Comparison of ENCODE assay signal across 23 mouse cellular contexts in the genomic region with DNA sequence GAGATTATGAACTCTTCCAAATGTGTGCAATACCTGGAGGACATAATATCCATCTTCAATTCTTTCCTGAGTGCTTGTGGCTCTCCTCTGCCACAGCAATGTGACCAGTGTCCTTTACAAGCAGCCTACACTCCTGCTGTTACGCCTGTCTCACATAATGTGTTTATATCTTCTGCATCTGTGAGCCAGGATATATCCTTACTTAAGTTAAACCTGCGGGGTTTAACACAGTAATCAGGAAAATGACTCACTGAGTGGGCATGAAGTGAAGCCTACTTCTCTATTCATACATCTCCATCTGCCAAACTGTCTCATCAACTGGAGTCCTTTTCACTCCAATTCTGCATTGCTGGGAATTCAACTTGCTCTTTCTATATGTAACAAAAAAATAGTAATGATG.
A peak's percentile ranks its signal among the peaks of the same experiment; 100 is the strongest.
DNase-seq lines count a peak whose midpoint lies in the region; ATAC-seq and TF ChIP-seq lines count a peak whose summit lies in the region.
"Had no signal": no experiment of that assay in that cellular context is flagged by ENCODE, and none has a peak within 500 bp of the region (broad histone marks: within the 10 kb centered on the region; RNA-seq: fewer than 3 reads in every experiment).

No protein-coding gene starts in this region.

- no peaks in the 10 kb centered on the region for H3K9me3 ChIP-seq in liver, embryonic 11.5 days (ENCODE audit: control insufficient read depth, low read length)
- H3K9me3 ChIP-seq: embryonic facial prominence, embryonic 13.5 days; forebrain, embryonic 12.5 days; heart, embryonic 10.5 days; kidney, embryonic 15.5 days; limb, embryonic 15.5 days; midbrain, embryonic 10.5 days; stomach, embryonic 15.5 days had no signal

- no peak for ATAC-seq in liver, embryonic 11.5 days (replicated peaks; ENCODE audit: low FRiP score)
- no peak for ATAC-seq in megakaryocyte-erythroid progenitor cell, adult 5-6 weeks (replicated peaks; ENCODE audit: low FRiP score, low TSS enrichment, poor library complexity, severe bottlenecking)
- ATAC-seq: CD4-positive, CD25-positive, alpha-beta regulatory T cell, adult 4 months; intestine, postnatal 0 days had no signal

- H3K36me3 ChIP-seq in liver, embryonic 11.5 days (ENCODE audit: control insufficient read depth, insufficient read depth, low read length), result no peaks in the 10 kb centered on the region
- H3K36me3 ChIP-seq: embryonic facial prominence, embryonic 13.5 days; forebrain, embryonic 12.5 days; heart, embryonic 10.5 days; kidney, embryonic 15.5 days; limb, embryonic 15.5 days; midbrain, embryonic 10.5 days; stomach, embryonic 15.5 days had no signal

- WGBS in liver, embryonic 11.5 days, result 67% methylated on average over 2 of the region's 2 CpGs

- H3K4me2 ChIP-seq in liver, embryonic 11.5 days, result no peak overlapping the region
- H3K4me2 ChIP-seq: embryonic facial prominence, embryonic 13.5 days; forebrain, embryonic 12.5 days; kidney, embryonic 15.5 days; limb, embryonic 15.5 days; stomach, embryonic 15.5 days had no signal

- no peaks in the 10 kb centered on the region for H3K4me1 ChIP-seq in liver, embryonic 11.5 days (replicated peaks; ENCODE audit: control insufficient read depth, insufficient read depth, low read length)
- H3K4me1 ChIP-seq: embryonic facial prominence, embryonic 13.5 days; forebrain, embryonic 12.5 days; heart, embryonic 10.5 days; kidney, embryonic 15.5 days; limb, embryonic 15.5 days; midbrain, embryonic 10.5 days; stomach, embryonic 15.5 days had no signal

- H3K27ac ChIP-seq in layer of hippocampus, adult 2 months, result peak overlapping the region; percentile 73
- peak overlapping the region; percentile 82 for H3K27ac ChIP-seq in left cerebral cortex, adult 2 months
- no peak overlapping the region for H3K27ac ChIP-seq in liver, embryonic 11.5 days (ENCODE audit: low read depth, low read length)
- H3K27ac ChIP-seq: embryonic facial prominence, embryonic 13.5 days; forebrain, embryonic 12.5 days; heart, embryonic 10.5 days; kidney, embryonic 15.5 days; limb, embryonic 15.5 days; midbrain, embryonic 10.5 days; stomach, embryonic 15.5 days had no signal

- no peak for TF ChIP-seq CTCF in layer of hippocampus, adult 2 months (conservative IDR thresholded peaks at IDR 0.05)
- TF ChIP-seq CTCF in left cerebral cortex, adult 2 months (IDR thresholded peaks at IDR 0.05), result no peak

- no peak overlapping the region for H3K9ac ChIP-seq in liver, embryonic 11.5 days (ENCODE audit: low read depth, low read length)
- H3K9ac ChIP-seq: embryonic facial prominence, embryonic 13.5 days; forebrain, embryonic 12.5 days; kidney, embryonic 15.5 days; limb, embryonic 15.5 days; stomach, embryonic 15.5 days had no signal

- no peaks in the 10 kb centered on the region for H3K27me3 ChIP-seq in liver, embryonic 11.5 days (replicated peaks; ENCODE audit: control insufficient read depth, insufficient read depth, low read length)
- H3K27me3 ChIP-seq: embryonic facial prominence, embryonic 13.5 days; forebrain, embryonic 12.5 days; kidney, embryonic 15.5 days; limb, embryonic 15.5 days; stomach, embryonic 15.5 days had no signal

- intact Hi-C loops in left cerebral cortex, adult 2 months (cut with DNase I), result loop anchor here (1.0 to 5.0 kb wide), 3 partner anchors 46 to 133 kb away; no protein-coding TSS in a partner anchor

- DNase-seq in right cerebral cortex, adult 18-20 months, result peak; percentile 79
- DNase-seq in right cerebral cortex, postnatal 4 days, result no peak
- DNase-seq in layer of hippocampus, adult 2 months (ENCODE audit: low spot score in 2 of 2), result peak; percentile 53 to 81
- DNase-seq in left cerebral cortex, adult 2 months (ENCODE audit: extremely low spot score in 1 of 2, low spot score in 2 of 2), result peak; percentile 17 to 47
- DNase-seq in right cerebral cortex, postnatal 36 days (ENCODE audit: low spot score in 2 of 2), result peak; percentile 64 to 79
- DNase-seq in spleen, postnatal 4 days (ENCODE audit: low spot score in 2 of 2), result no peak
- DNase-seq in liver, embryonic 11.5 days (ENCODE audit: low spot score), result no peak
- DNase-seq: adrenal gland, postnatal 36 days; cerebellum, adult 11 months; cerebellum, postnatal 14 days; kidney, postnatal 36 days; lung, postnatal 4 days had no signal

- no peak overlapping the region for H3K4me3 ChIP-seq in layer of hippocampus, adult 2 months
- no peak overlapping the region for H3K4me3 ChIP-seq in left cerebral cortex, adult 2 months
- no peak overlapping the region for H3K4me3 ChIP-seq in liver, embryonic 11.5 days (ENCODE audit: low read depth, low read length)
- H3K4me3 ChIP-seq: embryonic facial prominence, embryonic 13.5 days; erythroblast, embryonic 14.5 days; forebrain, embryonic 12.5 days; heart, embryonic 10.5 days; kidney, embryonic 15.5 days; limb, embryonic 15.5 days; midbrain, embryonic 10.5 days; stomach, embryonic 15.5 days had no signal

Comparison
In these comparisons a context has a peak if more than half of its experiments do, and no peak if none do; other contexts are left out.
1. DNase-seq: peak in right cerebral cortex, adult 18-20 months (single experiment), layer of hippocampus, adult 2 months (2 of 2), left cerebral cortex, adult 2 months (2 of 2) and right cerebral cortex, postnatal 36 days (2 of 2); none in right cerebral cortex, postnatal 4 days (single experiment), spleen, postnatal 4 days (0 of 2) and liver, embryonic 11.5 days (single experiment).